Mouse (Mus musculus): ENCODE data around the gene Snap47. TPM values are rescaled to one million over a fixed set of nuclear protein-coding genes. Genes with fewer than 3 reads are reported as not detected.

The Snap47 gene
- polyA plus RNA-seq (2015; fragmentation: Illumina TruSeq; extraction: RNeasy Lipid Tissue Mini Kit (QIAGEN cat#74804); ENCODE audit: low read depth, low replicate concordance) = 477 TPM

GRCm38 (mm10) chr11:59451086-59451485 lies at the start of gene Snap47:
Gene Snap47, minus strand, starts transcription at chr11:59451186.

GRCm38 (mm10) chr11:59472326-59472677 lies 21.3 kb upstream of the Snap47 start, which contains the start of gene Zfp867:
Gene Zfp867, minus strand, starts transcription at chr11:59472474.

GRCm38 (mm10) chr11:59449741-59450229 lies 1.2 kb downstream of the Snap47 start, which contains the start of gene Jmjd4:
Gene Jmjd4, plus strand, starts transcription at chr11:59450045.

GRCm38 (mm10) chr11:59375475-59375874 lies 75.5 kb downstream of the Snap47 start, which contains the start of gene Prss38:
Gene Prss38, minus strand, starts transcription at chr11:59375657.

Other genes starting within 250 kb of the Snap47 start
- 71.7 TPM for gene Mrpl55, start 248.7 kb downstream of the Snap47 start, polyA plus RNA-seq (2015; fragmentation: Illumina TruSeq; extraction: RNeasy Lipid Tissue Mini Kit (QIAGEN cat#74804); ENCODE audit: low read depth, low replicate concordance)
- 18.6 TPM for gene 2310033P09Rik, start 242.9 kb downstream of the Snap47 start, polyA plus RNA-seq (2015; fragmentation: Illumina TruSeq; extraction: RNeasy Lipid Tissue Mini Kit (QIAGEN cat#74804); ENCODE audit: low read depth, low replicate concordance)
- 538 TPM for gene Arf1, start 222.9 kb downstream of the Snap47 start, polyA plus RNA-seq (2015; fragmentation: Illumina TruSeq; extraction: RNeasy Lipid Tissue Mini Kit (QIAGEN cat#74804); ENCODE audit: low read depth, low replicate concordance)
- gene Wnt3a, start 160.4 kb downstream of the Snap47 start, polyA plus RNA-seq (2015; fragmentation: Illumina TruSeq; extraction: RNeasy Lipid Tissue Mini Kit (QIAGEN cat#74804); ENCODE audit: low read depth, low replicate concordance) = not detected
- 9.0 TPM for gene Wnt9a, start 144.3 kb downstream of the Snap47 start, polyA plus RNA-seq (2015; fragmentation: Illumina TruSeq; extraction: RNeasy Lipid Tissue Mini Kit (QIAGEN cat#74804); ENCODE audit: low read depth, low replicate concordance)
- gene Prss38, start 75.5 kb downstream of the Snap47 start, polyA plus RNA-seq (2015; fragmentation: Illumina TruSeq; extraction: RNeasy Lipid Tissue Mini Kit (QIAGEN cat#74804); ENCODE audit: low read depth, low replicate concordance) = not detected
- 16.3 TPM for gene Jmjd4, start 1.1 kb downstream of the Snap47 start, polyA plus RNA-seq (2015; fragmentation: Illumina TruSeq; extraction: RNeasy Lipid Tissue Mini Kit (QIAGEN cat#74804); ENCODE audit: low read depth, low replicate concordance)
- 6.7 TPM for gene Zfp867, start 21.3 kb upstream of the Snap47 start, polyA plus RNA-seq (2015; fragmentation: Illumina TruSeq; extraction: RNeasy Lipid Tissue Mini Kit (QIAGEN cat#74804); ENCODE audit: low read depth, low replicate concordance)
- gene Zkscan17, start 75.6 kb upstream of the Snap47 start, polyA plus RNA-seq (2015; fragmentation: Illumina TruSeq; extraction: RNeasy Lipid Tissue Mini Kit (QIAGEN cat#74804); ENCODE audit: low read depth, low replicate concordance) = 6.6 TPM
- 0.51 TPM for gene Nlrp3, start 90.4 kb upstream of the Snap47 start, polyA plus RNA-seq (2015; fragmentation: Illumina TruSeq; extraction: RNeasy Lipid Tissue Mini Kit (QIAGEN cat#74804); ENCODE audit: low read depth, low replicate concordance)
- not detected for gene Olfr222, start 125.0 kb upstream of the Snap47 start, polyA plus RNA-seq (2015; fragmentation: Illumina TruSeq; extraction: RNeasy Lipid Tissue Mini Kit (QIAGEN cat#74804); ENCODE audit: low read depth, low replicate concordance)
- not detected for gene Olfr223, start 142.1 kb upstream of the Snap47 start, polyA plus RNA-seq (2015; fragmentation: Illumina TruSeq; extraction: RNeasy Lipid Tissue Mini Kit (QIAGEN cat#74804); ENCODE audit: low read depth, low replicate concordance)
- gene Mprip, start 210.1 kb upstream of the Snap47 start, polyA plus RNA-seq (2015; fragmentation: Illumina TruSeq; extraction: RNeasy Lipid Tissue Mini Kit (QIAGEN cat#74804); ENCODE audit: low read depth, low replicate concordance) = 149 TPM